In the genomic region with DNA sequence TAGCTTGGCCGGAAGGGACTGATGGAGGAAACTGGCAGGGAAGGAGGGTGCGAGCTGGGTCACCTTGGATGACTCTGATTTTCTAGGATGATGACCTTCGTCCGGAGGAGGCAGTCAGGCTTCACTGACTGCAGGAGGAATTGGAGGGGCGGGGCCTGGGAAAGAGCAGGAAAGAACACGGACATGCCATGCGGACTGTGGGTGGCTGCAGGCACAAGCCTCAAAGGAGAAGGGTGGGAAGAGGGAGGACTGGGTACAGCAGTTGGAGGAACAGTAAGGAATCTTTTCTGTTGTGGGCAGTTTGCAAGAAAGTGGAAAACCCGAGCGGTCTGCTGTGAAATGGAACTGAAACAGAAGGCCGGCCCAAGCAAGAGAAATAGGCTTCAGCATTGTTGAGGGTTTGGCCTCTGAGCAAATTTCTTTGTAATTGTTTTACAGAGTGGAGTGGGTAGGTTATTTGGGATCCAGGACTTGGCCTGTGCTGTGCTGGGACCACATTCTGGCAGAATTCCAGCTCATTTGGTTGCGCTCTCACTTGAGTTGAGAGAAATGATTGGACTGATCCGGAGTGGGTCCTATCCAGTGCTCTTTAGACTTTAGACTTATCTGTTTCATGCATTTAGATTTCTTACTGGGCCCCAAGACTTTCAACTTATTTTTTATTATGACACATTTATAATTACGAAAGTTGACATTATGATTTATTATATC, we compare ENCODE assay signal across 10 mouse cellular contexts. TPM values are rescaled to one million over a fixed set of nuclear protein-coding genes. Genes with fewer than 3 reads are reported as not detected.
DNase-seq lines count a peak whose midpoint lies in the region; ATAC-seq and TF ChIP-seq lines count a peak whose summit lies in the region.
"Had no signal": no experiment of that assay in that cellular context is flagged by ENCODE, and none has a peak within 500 bp of the region (broad histone marks: within the 10 kb centered on the region; RNA-seq: fewer than 3 reads in every experiment).

No protein-coding gene starts in this region.

- no peaks in the 10 kb centered on the region for H3K27me3 ChIP-seq in limb, embryonic 14.5 days (ENCODE audit: control insufficient read depth, insufficient read depth, low read length)
- H3K27me3 ChIP-seq in limb, embryonic 10.5 days (ENCODE audit: low read depth, poor library complexity, severe bottlenecking) = no peaks in the 10 kb centered on the region
- H3K27me3 ChIP-seq in intestine, embryonic 16.5 days (replicated peaks; ENCODE audit: control insufficient read depth, insufficient read depth, low read length) = no peaks in the 10 kb centered on the region

- 74% methylated on average over 13 of the region's 13 CpGs for WGBS in limb, embryonic 14.5 days
- WGBS in limb, embryonic 10.5 days = 85% methylated on average over 13 of the region's 13 CpGs
- 70% methylated on average over 13 of the region's 13 CpGs for WGBS in intestine, embryonic 16.5 days

- H3K9ac ChIP-seq in limb, embryonic 14.5 days (ENCODE audit: low read depth, low read length, severe bottlenecking) = no peak overlapping the region
- H3K9ac ChIP-seq in intestine, embryonic 16.5 days (ENCODE audit: low read depth, low read length) = no peak overlapping the region

- no peak overlapping the region for H3K4me2 ChIP-seq in limb, embryonic 14.5 days (replicated peaks; ENCODE audit: low read depth, low read length, severe bottlenecking)
- H3K4me2 ChIP-seq in intestine, embryonic 16.5 days (ENCODE audit: low read depth, low read length) = no peak overlapping the region

- no peak overlapping the region for H3K4me3 ChIP-seq in limb, embryonic 14.5 days (replicated peaks; ENCODE audit: low read length)
- no peak overlapping the region for H3K4me3 ChIP-seq in limb, embryonic 10.5 days
- H3K4me3 ChIP-seq in intestine, embryonic 16.5 days (ENCODE audit: low read length) = no peak overlapping the region

- no peaks in the 10 kb centered on the region for H3K9me3 ChIP-seq in limb, embryonic 14.5 days (ENCODE audit: control insufficient read depth, low read length)
- H3K9me3 ChIP-seq in limb, embryonic 10.5 days (replicated peaks) = no peaks in the 10 kb centered on the region
- H3K9me3 ChIP-seq in intestine, embryonic 16.5 days (ENCODE audit: control insufficient read depth, low read length) = no peaks in the 10 kb centered on the region

- no peaks in the 10 kb centered on the region for H3K36me3 ChIP-seq in limb, embryonic 14.5 days (ENCODE audit: control insufficient read depth, insufficient read depth, low read length)
- H3K36me3 ChIP-seq in limb, embryonic 10.5 days = no peaks in the 10 kb centered on the region
- no peaks in the 10 kb centered on the region for H3K36me3 ChIP-seq in intestine, embryonic 16.5 days (ENCODE audit: control insufficient read depth, insufficient read depth, low read length)

- H3K4me1 ChIP-seq in limb, embryonic 14.5 days (ENCODE audit: control insufficient read depth, insufficient read depth, low read length) = no peaks in the 10 kb centered on the region
- no peaks in the 10 kb centered on the region for H3K4me1 ChIP-seq in limb, embryonic 10.5 days
- 0 out of 2 replicates have a peak, but pooled peaks cover 4% of the 10 kb centered on the region for H3K4me1 ChIP-seq in intestine, embryonic 16.5 days (ENCODE audit: control insufficient read depth, insufficient read depth, low read length)

- H3K27ac ChIP-seq in limb, embryonic 14.5 days (replicated peaks; ENCODE audit: low read depth, low read length) = no peak overlapping the region
- H3K27ac ChIP-seq in limb, embryonic 10.5 days = no peak overlapping the region
- H3K27ac ChIP-seq in intestine, embryonic 16.5 days (ENCODE audit: low read length) = no peak overlapping the region

- no peak for ATAC-seq in limb, embryonic 14.5 days (ENCODE audit: low FRiP score, low read depth)
- peak; percentile 64; the same call in 1 of the 2 replicates for ATAC-seq in intestine, embryonic 16.5 days
- no peak for ATAC-seq in activated CD4-positive, CD25-positive, alpha-beta regulatory T cell, adult 4 months

- DNase-seq in adrenal gland, adult 2 months = peak; percentile 48
- no peak for DNase-seq in adrenal gland, postnatal 4 days (ENCODE audit: low spot score in 2 of 2)
- peak; percentile 55 for DNase-seq in limb, embryonic 14.5 days (ENCODE audit: low spot score)
- DNase-seq in limb, embryonic 10.5 days (ENCODE audit: low spot score) = no peak
- peak; percentile 11 to 52 for DNase-seq in left cerebral cortex, adult 8-10 months (ENCODE audit: low spot score in 2 of 2)
- no peak for DNase-seq in B cell, adult 2 months
- DNase-seq: lung, postnatal 4 days had no signal

- TF ChIP-seq POLR2A in limb, embryonic 14.5 days (IDR thresholded peaks at IDR 0.05; ENCODE audit: borderline replicate concordance, extremely low read depth, insufficient read depth, insufficient read length) = no peak

RNA-seq across cellular contexts. Expression of a gene that starts 30.7 kb away (rescaled TPM):
- 10 to 100 TPM in 1 of 2 experiments, under 1 TPM in 1; 0.97 to 11.8 TPM for total RNA-seq in adrenal gland, adult 2 months (2021)
- polyA plus RNA-seq in adrenal gland, adult 2 months (2012; rRNA removed) = 0.80 and 0.92 TPM in 2 replicates
- 10 to 100 TPM in 1 of 2 experiments, 1 to 10 TPM in 1; 4.3 to 96.0 TPM for total RNA-seq in adrenal gland, postnatal 4 days (2021)
- 0.05 TPM in 1 of 2 replicates, not detected in the other for polyA plus RNA-seq in limb, embryonic 14.5 days (2012; rRNA removed)
- polyA plus RNA-seq in limb, embryonic 14.5 days (2014; fragmentation: Nextera tagmentation; extraction: Ambion mirVana) = not detected in 2 replicates
- polyA plus RNA-seq in limb, embryonic 10.5 days (2016; fragmentation: Nextera tagmentation; extraction: Ambion mirVana) = not detected in 2 replicates
- 0.59 and 1.8 TPM in 2 replicates for polyA plus RNA-seq in intestine, embryonic 16.5 days (2015; fragmentation: Nextera tagmentation; extraction: Ambion mirVana)
- total RNA-seq in left cerebral cortex, adult 8-10 months (2022) = not detected
- under 1 TPM in 1 of 2 experiments, not detected in 1; 0.57 TPM for polyA plus RNA-seq in activated CD4-positive, CD25-positive, alpha-beta regulatory T cell, adult 4 months (2017; shearing (Covaris generic))
- polyA plus RNA-seq: spleen, adult 2 months had no signal

Comparison
In these comparisons a context has a peak if more than half of its experiments do, and no peak if none do; other contexts are left out.
1. DNase-seq: peak in adrenal gland, adult 2 months (single experiment), limb, embryonic 14.5 days (single experiment) and left cerebral cortex, adult 8-10 months (2 of 2); none in adrenal gland, postnatal 4 days (0 of 2), limb, embryonic 10.5 days (single experiment) and B cell, adult 2 months (0 of 2).